Mouse (Mus musculus) limb, embryonic 11.5 days (tissue): ENCODE results near the gene Opn3. TPM values are rescaled to one million over a fixed set of nuclear protein-coding genes. Genes with fewer than 3 reads are reported as not detected.

Experiments
- ATAC-seq: fragments of 200-750 bp; cut with Nextera tagmentation; 2 replicates; pipeline ENCODE4 v1.8.0; 2017; ENCODE audit warnings: low read depth; ENCODE audit not compliant: insufficient number of reproducible peaks, low FRiP score, low TSS enrichment
- DNase-seq: peaks from one replicate; pipeline ENCODE4 v3.0.0-alpha.2; 2015; ENCODE audit warnings: low spot score
- H3K27ac ChIP-seq: fragments of 300-500 bp; sonication (generic); replicated peaks from 2 replicates; pipeline ENCODE4 v1.5.1; 2014; ENCODE audit warnings: low read depth, mild to moderate bottlenecking, low read length
- H3K27me3 ChIP-seq: fragments of 300-500 bp; sonication (generic); 2 replicates; pipeline ENCODE4 v1.6.1; 2014; ENCODE audit warnings: mild to moderate bottlenecking, low read length, mixed read lengths; ENCODE audit not compliant: control insufficient read depth, insufficient read depth
- H3K36me3 ChIP-seq: fragments of 300-500 bp; sonication (generic); 2 replicates; pipeline ENCODE4 v1.6.1; 2014; ENCODE audit warnings: mild to moderate bottlenecking, low read length, moderate library complexity, mixed read lengths; ENCODE audit not compliant: control insufficient read depth, insufficient read depth
- H3K4me1 ChIP-seq: fragments of 300-500 bp; sonication (generic); 2 replicates; pipeline ENCODE4 v1.6.1; 2014; ENCODE audit warnings: low read length, mixed read lengths; ENCODE audit not compliant: control insufficient read depth, insufficient read depth
- H3K4me2 ChIP-seq: fragments of 300-500 bp; sonication (generic); 2 replicates; pipeline ENCODE4 v1.6.1; 2014; ENCODE audit warnings: low read depth, mild to moderate bottlenecking, moderate library complexity; ENCODE audit not compliant: severe bottlenecking
- H3K4me3 ChIP-seq: fragments of 300-500 bp; sonication (generic); 2 replicates; pipeline ENCODE4 v1.5.1; 2014; ENCODE audit warnings: low read depth, low read length
- H3K9ac ChIP-seq: fragments of 300-500 bp; sonication (generic); 2 replicates; pipeline ENCODE4 v1.6.1; 2014; ENCODE audit warnings: mild to moderate bottlenecking, low read length
- H3K9me3 ChIP-seq: fragments of 300-500 bp; sonication (generic); 2 replicates; pipeline ENCODE4 v1.6.1; 2016; ENCODE audit warnings: low read length; ENCODE audit not compliant: control insufficient read depth
- WGBS: fragments of 180-500 bp; shearing (Covaris S2); extraction: QIAGEN DNeasy Blood & Tissue Kit; methylation state at CpG from one replicate; pipeline ENCODE4 v1.1.7; 2014; 5-methylcytosine and 5-hydroxymethylcytosine counted together
- polyA plus RNA-seq: library from polyadenylated mRNA; unstranded; fragments of >200 nt; fragmentation: Nextera tagmentation; extraction: Ambion mirVana; gene quantifications from 2 replicates; pipeline ENCODE4 v1.2.1, GENCODE M21; 2014

The Opn3 gene
- polyA plus RNA-seq, 1 experiment from 2014 or later = 10.5 TPM

GRCm38 (mm10) chr1:175643496-175644265 lies 48.9 kb downstream of the Opn3 start:
- Histone ChIP-seq H3K36me3 (no peaks in the 10 kb centered on the region), H3K9me3 (no peaks in the 10 kb centered on the region), H3K4me1 (no peaks in the 10 kb centered on the region), H3K27me3 (no peaks in the 10 kb centered on the region), H3K4me2 (no peak overlapping the region), H3K27ac (no peak overlapping the region), H3K4me3 (no peak overlapping the region), H3K9ac (no peak overlapping the region)
- no peak for DNase-seq
- no peak for ATAC-seq
- WGBS = 78% methylated on average over 5 of the region's 5 CpGs

DNA sequence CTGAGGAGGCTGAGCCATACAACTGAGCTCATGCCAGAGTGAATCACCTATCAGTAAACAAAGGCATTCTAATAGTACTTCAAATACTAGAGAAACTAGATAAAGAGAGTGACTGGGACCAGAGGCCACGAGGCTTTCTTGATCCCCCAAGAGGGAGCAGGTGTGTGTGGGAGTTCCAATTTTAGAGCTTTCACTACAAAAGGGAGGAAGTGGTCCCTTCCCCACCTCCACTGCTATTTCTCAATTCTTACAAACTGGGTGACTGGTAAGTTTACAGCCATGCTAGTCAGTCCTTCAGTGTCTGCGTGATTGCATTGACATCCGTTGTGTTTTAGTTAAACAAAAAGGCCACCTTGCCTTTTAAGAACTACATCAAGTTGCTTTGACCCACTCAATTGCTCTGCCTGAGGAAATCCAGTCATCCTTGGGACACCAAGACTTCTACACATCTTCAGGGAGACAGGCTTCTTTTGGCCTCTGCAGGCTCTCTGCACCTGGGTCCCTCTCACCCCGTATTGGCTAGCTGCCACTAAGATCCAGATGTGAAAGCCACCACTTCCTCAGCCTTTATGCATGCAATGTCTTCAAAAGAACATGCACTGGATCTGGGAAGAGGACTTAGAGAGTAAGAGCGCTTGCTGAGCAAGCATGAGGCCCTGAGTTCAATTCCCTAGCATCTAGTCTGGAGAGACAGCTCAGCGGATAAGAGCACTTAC lies 52.0 kb downstream of the Opn3 start:
- Histone ChIP-seq H3K4me1 (no peaks in the 10 kb centered on the region), H3K36me3 (no peaks in the 10 kb centered on the region), H3K4me2 (no peak overlapping the region), H3K27me3 (no peaks in the 10 kb centered on the region), H3K4me3 (no peak overlapping the region), H3K9ac (no peak overlapping the region), H3K27ac (no peak overlapping the region), H3K9me3 (no peaks in the 10 kb centered on the region)
- no peak for DNase-seq
- WGBS = 83% methylated on average over 6 of the region's 6 CpGs
- no peak for ATAC-seq

DNA sequence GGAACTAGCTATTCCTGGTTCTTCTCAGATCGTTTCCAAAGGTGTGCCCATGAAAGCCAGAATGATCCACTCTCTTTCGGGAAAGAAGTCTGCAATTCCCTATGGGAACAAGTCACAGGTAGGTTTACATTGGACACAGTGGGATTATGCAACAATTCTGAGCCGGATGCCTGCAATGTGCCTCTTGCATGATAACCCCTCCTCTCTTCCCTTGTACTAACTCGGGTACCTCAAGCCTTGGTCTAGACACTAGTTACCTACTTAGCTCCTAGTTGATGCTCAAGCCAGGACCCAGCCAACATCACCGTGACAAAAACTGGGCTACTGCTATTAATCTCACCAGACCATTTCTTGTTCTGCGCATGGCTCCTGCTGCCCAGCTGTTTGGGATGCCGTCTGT lies 53.5 kb downstream of the Opn3 start:
- H3K27ac ChIP-seq = no peak overlapping the region
- no peak overlapping the region for H3K9ac ChIP-seq
- H3K9me3 ChIP-seq = no peaks in the 10 kb centered on the region
- no peaks in the 10 kb centered on the region for H3K27me3 ChIP-seq
- H3K4me3 ChIP-seq = no peak overlapping the region
- no peak overlapping the region for H3K4me2 ChIP-seq
- no peaks in the 10 kb centered on the region for H3K36me3 ChIP-seq
- ATAC-seq (no peak), DNase-seq (no peak)
- no peaks in the 10 kb centered on the region for H3K4me1 ChIP-seq
- WGBS = 89% methylated on average over 7 of the region's 7 CpGs

DNA sequence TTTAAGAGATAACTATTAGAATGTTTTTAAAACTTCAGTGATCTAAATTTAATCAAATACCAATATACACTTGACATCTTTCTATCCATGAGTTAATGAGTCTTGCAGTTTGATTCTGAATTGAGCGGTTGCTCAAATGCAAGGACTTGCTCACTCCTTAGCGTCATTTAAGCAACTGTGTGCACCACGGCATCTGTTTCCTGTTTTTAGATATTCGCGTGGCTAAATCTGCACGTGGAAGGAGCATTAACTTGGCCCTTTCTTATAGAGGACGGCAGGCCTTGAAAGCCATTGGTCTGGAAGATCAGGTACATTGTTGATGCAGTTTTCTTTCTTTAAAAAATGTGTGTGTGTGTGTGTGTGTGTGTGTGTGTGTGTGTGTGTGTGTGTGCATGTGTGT lies 54.9 kb downstream of the Opn3 start:
- ATAC-seq = no peak
- DNase-seq = no peak
- Histone ChIP-seq H3K36me3 (no peaks in the 10 kb centered on the region), H3K9me3 (no peaks in the 10 kb centered on the region), H3K4me1 (no peaks in the 10 kb centered on the region), H3K4me3 (no peak overlapping the region), H3K27ac (no peak overlapping the region), H3K9ac (no peak overlapping the region), H3K27me3 (no peaks in the 10 kb centered on the region), H3K4me2 (no peak overlapping the region)
- WGBS = 72% methylated on average over 7 of the region's 7 CpGs

DNA sequence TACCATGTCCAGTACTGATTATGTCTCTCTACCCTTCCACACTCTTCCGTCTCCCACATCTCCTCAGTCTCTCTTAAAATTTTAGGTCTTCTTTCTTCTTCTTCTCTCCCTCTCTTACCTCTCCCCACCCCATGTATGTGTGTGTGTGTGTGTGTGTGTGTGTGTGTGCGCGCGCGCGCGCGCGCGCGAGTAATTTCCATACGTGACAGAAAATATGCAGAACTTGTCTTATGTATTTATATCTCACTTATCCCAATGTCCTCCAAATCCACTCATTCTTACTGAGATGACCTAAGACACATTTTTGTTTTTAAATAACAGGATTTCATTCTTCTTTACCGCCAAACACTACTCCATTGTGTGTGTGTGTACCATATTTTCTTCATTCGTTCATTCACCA lies 60.1 kb downstream of the Opn3 start:
- Histone ChIP-seq H3K4me3 (no peak overlapping the region), H3K27ac (no peak overlapping the region), H3K27me3 (no peaks in the 10 kb centered on the region), H3K9ac (no peak overlapping the region), H3K36me3 (no peaks in the 10 kb centered on the region), H3K9me3 (no peaks in the 10 kb centered on the region), H3K4me1 (no peaks in the 10 kb centered on the region), H3K4me2 (no peak overlapping the region)
- 96% methylated on average over 14 of the region's 14 CpGs for WGBS
- ATAC-seq (no peak), DNase-seq (no peak)

- ATAC-seq (no peak), DNase-seq (no peak)
- WGBS = 81% methylated on average over 10 of the region's 10 CpGs
- H3K4me2 ChIP-seq = no peak overlapping the region
- no peaks in the 10 kb centered on the region for H3K36me3 ChIP-seq
- H3K4me3 ChIP-seq = no peak overlapping the region
- H3K27me3 ChIP-seq = no peaks in the 10 kb centered on the region
- H3K27ac ChIP-seq = no peak overlapping the region
- no peaks in the 10 kb centered on the region for H3K4me1 ChIP-seq
- H3K9ac ChIP-seq = no peak overlapping the region
- H3K9me3 ChIP-seq = no peaks in the 10 kb centered on the region
These were observed 60.8 kb downstream of the Opn3 start for GRCm38 (mm10) chr1:175631721-175632221.

GRCm38 (mm10) chr1:175631080-175631479 lies 61.5 kb downstream of the Opn3 start:
- Histone ChIP-seq H3K36me3 (no peaks in the 10 kb centered on the region), H3K4me1 (no peaks in the 10 kb centered on the region), H3K9ac (no peak overlapping the region), H3K9me3 (no peaks in the 10 kb centered on the region), H3K27ac (no peak overlapping the region), H3K4me3 (no peak overlapping the region), H3K4me2 (no peak overlapping the region), H3K27me3 (no peaks in the 10 kb centered on the region)
- ATAC-seq (no peak), DNase-seq (no peak)
- WGBS = 87% methylated on average over 3 of the region's 3 CpGs

- Histone ChIP-seq H3K27ac (no peak overlapping the region), H3K4me2 (no peak overlapping the region), H3K36me3 (no peaks in the 10 kb centered on the region), H3K9me3 (no peaks in the 10 kb centered on the region), H3K27me3 (no peaks in the 10 kb centered on the region), H3K4me1 (no peaks in the 10 kb centered on the region), H3K9ac (no peak overlapping the region), H3K4me3 (no peak overlapping the region)
- 83% methylated on average over 5 of the region's 5 CpGs for WGBS
- ATAC-seq = no peak
- no peak for DNase-seq
These were observed 62.2 kb downstream of the Opn3 start for GRCm38 (mm10) chr1:175630345-175630744.
